Mouse (Mus musculus) testis, postnatal 14 days (tissue): ENCODE measurements around the gene Zdhhc15.
A peak's percentile ranks its signal among the peaks of the same experiment; 100 is the strongest.
"Not testable (repeated sequence)": the region's sequence is repeated elsewhere in the genome, so short reads cannot be mapped to it uniquely, and the experiment has no call there.

ENCODE experiments used
- DNase-seq: peaks from one replicate; pipeline ENCODE4 v3.0.0; 2021; ENCODE audit warnings: low spot score

Gene Zdhhc15

DNA sequence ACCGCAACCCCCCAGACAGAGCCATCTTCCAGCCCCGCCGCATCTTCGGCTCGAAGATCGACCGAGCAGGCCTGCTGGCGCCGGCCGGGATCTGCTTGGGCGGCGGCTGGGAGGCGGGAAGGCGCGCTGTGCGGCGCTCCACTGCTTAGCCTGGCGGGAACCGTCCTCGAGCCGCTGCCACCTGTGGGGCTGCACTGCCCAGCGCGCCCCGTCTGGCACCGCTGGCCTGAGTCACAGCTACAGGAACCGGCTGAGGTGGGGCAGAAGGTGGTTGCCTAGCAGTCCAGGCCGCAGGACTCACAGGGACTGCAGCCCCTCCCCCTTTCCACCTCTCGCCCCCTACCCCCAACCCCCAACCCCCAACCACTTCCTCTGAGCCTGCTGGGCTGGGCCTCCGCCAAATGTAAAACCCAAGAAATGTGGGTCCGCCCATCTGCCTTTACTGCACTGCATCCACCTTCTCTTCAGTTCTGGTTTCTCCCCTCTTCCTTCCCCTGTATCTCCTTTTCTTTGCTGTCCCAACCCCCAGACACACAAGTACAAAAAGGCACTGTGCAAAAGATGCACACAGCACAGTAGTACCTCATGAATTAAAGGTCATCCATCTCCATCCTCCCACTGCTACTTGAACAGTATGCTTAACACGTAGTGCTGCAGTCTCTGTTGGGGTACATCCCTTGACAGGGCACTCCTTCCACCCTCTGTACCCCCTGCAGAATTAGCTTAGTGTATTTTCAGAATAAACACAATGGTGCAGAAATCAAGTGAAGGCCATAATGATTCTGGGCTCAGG lies at the start of gene Zdhhc15:
Gene Zdhhc15 (minus strand): TSS at position 308 of the 793 bp plus-strand sequence.
- peak; percentile 71 for DNase-seq

DNA sequence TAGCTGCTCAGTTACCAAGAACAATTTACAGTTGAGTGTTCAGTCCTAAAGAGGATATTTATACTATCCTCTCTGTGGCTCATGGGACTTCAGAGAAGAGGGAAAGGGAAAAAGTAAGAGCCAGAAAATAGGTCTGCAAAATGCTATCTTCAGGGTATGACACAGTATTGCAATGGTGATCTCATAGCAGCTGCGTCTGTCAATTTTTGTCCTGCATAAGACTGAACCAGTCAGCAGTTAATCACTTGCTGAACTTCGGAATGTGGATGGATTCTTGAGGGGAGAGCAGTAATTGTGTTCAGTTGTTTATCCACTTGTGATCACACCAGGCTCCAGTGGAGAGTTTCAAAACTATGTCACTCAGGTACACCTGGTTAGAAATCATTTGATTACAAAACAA lies 37.1 kb upstream of the Zdhhc15 start:
- no peak for DNase-seq

DNA sequence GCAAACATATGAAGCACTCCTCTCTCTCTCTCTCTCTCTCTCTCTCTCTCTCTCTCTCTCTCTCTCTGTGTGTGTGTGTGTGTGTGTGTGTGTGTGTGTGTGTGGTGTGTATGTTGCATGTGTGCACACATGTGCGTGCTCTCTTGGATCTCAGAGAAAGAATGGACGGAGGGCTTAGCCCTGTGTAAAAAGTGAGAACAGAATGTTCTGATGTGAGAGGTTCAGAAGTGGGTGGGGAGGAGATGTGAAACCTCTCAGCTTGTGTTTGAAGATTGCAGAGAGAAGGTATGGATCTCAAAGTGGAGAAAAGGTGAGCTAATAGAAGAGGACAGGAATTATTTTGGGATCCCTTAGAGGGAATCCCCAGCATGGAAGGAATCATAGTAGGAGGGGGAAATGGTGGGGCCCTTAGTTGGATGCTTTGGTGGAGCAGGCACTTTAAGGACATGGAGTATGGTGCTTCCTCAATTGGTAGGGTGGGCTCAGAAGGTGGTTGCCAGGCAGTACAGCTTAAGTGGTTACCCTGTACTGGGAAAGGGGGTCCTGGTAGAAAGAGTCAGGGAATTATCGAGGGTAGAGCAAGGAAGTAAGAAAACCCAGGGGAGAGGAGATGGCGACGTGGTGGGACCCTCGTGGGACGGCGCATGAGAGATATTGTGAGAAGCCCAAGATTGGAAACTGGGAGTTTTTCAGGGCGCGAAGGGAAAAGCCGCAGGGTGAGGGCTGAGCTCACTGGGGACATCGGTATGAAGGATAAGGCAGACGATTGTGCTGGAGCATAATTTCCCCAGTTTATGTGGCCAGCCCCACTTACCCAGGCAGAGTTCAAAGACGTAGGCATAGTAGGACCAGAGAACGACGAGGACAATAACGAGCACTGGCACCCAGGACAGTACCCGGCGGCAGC lies 761 bp downstream of the Zdhhc15 start:
- DNase-seq = no peak

DNA sequence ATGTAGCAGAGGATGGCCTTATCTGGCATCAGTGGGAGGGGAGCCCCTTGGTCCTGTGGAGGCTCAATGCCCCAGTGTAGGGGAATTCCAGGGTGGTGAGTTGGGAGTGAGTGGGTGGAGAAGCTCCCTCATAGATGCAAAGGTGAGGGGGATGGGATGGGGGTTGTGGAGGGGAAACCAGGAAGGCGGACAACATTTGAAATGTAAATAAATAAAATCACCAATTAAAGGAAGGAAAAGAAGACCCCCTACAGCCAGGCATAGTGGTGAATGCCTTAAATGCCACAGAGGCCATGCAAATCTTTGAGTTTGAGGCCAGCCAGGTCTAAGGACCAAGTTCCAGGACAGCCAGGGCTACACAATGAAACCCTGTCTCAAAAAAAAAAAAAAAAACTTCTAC lies 13.9 kb downstream of the Zdhhc15 start:
- DNase-seq = no peak

DNA sequence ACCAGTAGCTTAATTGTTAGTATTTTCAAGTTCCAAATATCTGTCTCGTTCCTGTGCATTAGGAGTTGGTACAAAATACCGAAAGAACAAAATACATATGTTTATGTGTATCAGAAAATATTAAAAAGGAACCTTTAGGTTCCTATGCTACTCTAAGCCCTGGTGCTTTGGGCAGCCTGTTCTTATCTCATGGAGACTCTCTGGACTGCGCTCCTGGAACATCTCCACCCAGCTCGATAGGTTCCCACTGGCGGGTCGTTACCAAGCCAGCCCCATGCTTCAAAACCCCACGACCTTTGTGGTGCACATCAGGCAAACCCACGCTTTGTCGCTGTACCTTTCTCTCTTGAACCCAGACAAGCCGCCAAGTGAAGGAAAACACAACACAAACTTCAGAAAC lies 58.3 kb downstream of the Zdhhc15 start:
- no peak for DNase-seq

DNA sequence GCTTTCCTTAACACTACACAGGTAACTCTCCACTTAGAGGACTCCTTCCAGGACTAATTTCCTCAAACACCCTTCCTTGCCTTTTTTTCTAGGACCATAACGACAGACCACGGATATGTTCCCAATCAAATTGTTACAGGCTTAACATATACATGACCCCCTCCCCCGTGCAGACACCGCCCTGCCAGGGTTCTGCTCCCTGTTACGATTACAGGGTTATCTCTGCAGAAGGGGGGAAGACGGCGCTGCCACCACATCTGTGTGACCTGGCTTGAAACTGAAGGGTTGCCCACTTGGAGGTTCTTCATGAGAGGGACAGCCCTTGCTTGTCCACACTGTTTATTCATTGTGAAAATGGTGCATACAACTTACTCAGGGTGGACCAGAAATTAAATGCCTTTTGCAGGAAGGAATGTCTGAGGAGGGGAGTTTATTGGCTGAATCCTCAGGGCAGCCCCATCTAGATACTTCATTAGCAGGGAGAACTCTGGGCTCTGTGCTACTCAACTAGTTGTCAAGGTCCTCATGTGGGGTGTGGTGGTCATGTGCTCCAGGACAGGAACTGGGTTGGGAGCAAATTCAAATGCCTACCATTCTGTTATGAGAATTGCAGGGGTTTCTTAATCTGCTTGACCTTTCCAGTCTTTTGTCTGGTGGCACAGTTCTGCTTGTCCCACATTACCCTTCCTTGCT lies 67.0 kb downstream of the Zdhhc15 start:
- DNase-seq = not testable (repeated sequence)

DNA sequence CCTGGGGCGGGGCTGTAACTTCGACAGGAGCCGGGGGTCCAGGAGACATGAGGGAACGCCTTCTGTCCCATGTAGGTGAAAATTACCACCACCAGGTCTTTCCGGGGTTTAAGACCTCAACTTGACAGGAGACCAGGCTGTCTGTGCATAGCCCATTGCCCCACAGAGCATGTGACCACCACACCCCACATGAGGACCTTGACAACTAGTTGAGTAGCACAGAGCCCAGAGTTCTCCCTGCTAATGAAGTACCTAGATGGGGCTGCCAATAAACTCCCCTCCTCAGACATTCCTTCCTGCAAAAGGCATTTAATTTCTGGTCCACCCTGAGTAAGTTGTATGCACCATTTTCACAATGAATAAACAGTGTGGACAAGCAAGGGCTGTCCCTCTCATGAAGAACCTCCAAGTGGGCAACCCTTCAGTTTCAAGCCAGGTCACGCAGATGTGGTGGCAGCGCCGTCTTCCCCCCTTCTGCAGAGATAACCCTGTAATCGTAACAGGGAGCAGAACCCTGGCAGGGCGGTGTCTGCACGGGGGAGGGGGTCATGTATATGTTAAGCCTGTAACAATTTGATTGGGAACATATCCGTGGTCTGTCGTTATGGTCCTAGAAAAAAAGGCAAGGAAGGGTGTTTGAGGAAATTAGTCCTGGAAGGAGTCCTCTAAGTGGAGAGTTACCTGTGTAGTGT lies 68.5 kb downstream of the Zdhhc15 start:
- DNase-seq = not testable (repeated sequence)

DNA sequence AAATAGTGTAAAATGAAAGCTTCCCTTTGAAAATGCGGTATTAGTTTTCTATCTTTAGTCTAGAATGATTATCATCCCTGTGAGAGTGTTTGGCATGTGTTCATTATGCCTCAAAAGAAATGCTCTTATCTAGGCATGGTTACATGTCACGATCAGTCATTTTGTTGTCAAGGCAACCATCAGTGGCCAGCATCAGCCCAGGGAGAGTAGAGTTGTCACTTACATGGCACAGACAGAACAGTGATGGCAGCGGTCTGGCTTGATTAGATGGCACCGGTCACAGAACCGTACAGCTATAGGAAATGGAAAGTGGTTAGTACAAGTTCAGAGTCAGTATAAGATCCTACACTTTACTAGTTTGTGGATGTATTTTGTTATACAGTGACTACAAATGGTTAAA lies 96.9 kb downstream of the Zdhhc15 start:
- no peak for DNase-seq

DNA sequence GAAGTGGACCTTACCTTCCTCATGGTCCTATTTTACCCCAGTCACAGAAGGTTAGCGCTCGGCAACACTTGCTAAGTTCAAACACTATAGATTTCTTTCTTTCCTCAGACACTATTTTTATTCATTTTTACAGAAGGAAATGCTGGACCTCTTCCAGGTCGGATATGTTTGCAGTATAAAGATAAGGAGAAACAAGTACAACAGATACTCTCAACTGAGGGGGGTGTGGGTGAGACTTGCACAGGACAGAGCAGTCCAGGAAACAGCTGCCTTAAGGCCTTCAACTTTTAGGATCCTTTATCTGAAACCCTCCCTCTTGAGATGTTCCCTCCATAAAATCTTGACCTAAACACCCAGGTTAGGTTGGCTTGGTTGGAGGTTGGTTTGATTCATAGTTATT lies 103.4 kb downstream of the Zdhhc15 start:
- no peak for DNase-seq

DNA sequence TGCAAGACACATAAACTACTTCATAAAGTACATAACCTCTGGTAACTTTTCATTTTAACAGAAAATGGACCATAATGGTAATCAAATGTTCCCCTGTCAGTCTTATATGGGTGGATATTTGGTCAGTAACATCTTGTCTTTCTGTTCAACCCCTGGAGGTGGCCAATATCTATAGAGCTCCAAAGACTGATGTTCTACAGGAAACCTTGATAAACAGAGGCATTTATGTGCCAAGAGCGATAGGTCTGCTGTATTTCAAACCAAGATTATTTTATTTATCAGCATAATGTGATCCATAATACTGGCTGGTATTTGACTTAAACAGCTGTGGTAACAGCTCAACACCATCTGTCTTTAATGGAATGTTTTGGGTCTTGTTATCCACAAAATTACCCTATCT lies 125.6 kb downstream of the Zdhhc15 start:
- DNase-seq = no peak

DNA sequence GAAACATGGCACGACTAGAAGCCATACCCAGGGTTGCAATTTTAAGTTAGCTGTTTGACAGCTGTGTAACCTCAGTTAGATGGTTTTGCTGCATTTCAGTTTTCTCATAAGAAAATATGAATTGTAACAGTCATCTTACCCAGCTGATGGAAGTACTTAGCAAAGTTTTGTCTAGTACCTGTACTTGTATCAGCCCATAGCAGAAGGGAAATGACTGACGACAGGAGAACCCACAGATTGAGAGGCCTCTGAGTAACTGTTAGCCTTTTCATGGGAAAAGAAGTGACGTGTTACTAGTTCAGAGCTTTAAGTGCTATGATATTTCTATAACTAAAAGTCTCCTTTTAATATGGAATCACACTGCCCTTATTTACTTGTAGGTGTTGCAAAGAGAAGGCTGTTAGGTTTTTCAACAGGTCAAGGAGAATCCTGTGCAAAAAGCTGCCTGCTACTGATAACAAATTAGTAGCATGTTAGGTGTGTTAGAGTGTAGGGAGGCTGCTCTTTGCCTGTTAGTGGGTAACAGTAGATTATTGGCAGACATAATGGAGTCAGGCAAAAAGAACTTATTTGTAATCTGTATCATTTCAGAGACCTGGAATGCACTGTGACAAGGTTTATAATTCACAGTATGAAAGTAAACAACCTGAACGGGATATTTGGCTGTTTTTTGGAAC lies 126.8 kb downstream of the Zdhhc15 start:
- no peak for DNase-seq

DNA sequence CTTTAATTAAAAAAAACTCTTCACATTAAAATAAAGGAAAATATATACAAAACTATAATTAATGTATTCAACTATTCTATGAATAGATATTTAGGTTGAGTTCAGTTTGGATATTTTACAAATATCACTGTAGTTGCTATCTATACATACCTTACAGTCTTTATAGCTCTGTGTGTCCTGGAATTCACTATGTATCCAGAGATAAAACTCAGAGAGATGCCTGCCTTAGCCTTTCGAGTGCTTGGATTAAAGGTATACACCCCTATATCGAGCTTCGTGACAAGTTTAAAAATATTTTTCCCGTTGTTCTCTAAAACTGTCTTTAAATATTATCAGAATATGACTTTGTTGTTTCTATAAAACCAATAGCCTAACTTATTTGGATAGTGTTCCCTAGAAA lies 128.2 kb downstream of the Zdhhc15 start:
- no peak for DNase-seq

DNA sequence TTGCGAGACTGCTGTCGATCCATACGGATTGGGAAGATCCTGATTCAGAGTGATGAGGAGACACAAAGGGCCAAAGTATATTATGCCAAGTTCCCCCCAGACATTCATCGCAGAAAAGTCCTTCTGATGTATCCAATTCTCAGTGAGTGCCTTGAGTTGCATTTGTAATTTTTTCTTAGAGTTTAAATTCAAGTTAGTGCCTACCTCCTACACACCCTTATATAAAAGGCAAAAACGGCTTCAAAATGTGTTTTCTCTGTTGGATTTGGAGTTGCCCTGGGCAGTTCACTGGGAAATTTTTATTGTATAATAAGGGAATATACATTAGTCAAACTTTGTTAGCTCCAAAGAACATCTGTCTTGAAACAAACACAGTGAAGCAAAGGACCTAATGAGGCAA lies 169.1 kb downstream of the Zdhhc15 start:
- no peak for DNase-seq

DNA sequence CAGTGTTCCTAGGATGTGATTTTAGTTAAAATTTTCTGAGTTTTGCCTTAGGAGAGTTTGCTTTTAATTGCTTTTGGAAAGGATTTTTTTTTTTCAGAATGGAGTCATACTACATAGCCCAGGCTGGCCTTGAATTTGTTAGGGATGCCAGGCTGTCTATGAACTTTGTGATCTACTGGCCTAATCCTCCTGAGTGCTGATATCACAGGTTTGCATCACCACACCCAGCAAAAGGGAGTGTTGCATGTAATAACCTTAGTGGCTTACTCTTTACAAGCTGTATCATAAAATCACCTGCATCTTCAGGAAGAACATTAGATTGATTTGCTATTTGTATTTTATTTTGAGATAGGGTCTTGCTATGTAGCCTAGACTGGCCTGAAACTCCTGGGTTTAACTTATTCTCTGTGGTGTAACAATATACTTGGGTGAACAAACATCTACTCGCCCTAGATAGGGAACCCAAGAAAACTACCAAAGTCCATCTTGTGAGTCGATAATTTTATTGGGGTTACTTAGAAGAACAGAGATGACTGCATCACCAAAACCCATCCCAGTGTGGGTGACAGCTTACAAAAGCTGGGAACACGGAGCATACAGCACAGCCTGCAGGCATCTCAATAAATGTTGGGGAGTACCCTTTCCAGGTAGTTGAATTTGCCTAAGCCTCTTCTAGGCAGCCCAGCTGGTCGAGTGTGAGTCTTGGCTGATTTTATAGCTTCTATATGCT lies 181.1 kb downstream of the Zdhhc15 start:
- no peak for DNase-seq

DNA sequence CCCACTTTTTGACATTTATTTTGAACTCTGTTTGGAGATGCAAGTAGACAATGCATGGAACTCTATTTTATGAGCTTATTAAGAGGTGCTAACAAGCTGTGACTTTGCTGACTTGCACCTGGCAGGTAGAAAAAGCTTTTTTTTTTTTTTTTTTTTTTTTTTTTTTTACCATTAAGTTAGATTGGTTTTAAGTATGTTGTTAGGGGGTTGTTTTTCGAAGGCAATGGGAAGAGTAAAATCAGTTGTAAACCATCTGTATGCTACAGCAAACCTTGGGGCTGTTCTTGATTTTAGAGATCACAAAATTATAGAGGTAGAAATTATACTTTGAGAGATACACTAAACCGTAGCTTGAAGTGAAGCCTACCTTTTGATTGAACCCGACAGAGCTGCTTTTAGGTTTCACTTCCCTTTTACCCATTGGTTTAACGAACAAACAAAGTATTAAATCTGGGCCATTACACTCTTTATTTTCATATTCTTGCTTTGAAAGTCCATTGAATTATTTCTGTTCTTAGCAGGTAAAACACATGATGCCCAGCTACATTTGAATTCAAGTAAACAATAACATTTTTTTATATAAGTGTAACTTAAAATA lies 181.9 kb downstream of the Zdhhc15 start:
- no peak for DNase-seq

DNA sequence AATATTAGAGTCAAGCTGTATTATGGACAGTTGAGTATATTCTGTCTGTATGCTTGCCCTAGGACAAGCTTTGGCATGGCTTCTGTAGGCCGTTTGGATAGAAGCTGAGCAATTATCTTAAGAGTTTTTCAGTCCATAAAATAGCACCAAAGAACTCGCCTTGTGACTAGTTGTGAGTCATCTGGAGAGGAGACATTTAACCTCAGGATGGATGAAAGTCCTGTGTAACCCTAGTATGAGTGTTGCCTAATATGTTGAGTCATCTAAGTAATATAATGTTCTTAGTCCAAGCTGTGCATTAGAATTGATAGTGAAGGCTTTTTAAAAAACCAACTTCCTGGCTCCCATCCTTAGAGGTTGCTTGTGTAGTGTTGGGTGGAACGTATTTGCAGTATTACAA lies 182.8 kb downstream of the Zdhhc15 start:
- DNase-seq = no peak
